Mouse (Mus musculus) megakaryocyte, embryonic 14.5 days (primary cell): ENCODE measurements around the gene Gpx7.

Experiments used
- FLI1 ChIP-seq: IDR thresholded peaks from 2 replicates; pipeline ENCODE4 v1.6.1; 2012; ENCODE audit warnings: low read length, inconsistent platforms, mixed read lengths
- GATA1 ChIP-seq: IDR thresholded peaks from 3 replicates; pipeline ENCODE4 v1.6.1; 2012; ENCODE audit warnings: mixed read lengths, low read length, inconsistent platforms, borderline replicate concordance

DNA sequence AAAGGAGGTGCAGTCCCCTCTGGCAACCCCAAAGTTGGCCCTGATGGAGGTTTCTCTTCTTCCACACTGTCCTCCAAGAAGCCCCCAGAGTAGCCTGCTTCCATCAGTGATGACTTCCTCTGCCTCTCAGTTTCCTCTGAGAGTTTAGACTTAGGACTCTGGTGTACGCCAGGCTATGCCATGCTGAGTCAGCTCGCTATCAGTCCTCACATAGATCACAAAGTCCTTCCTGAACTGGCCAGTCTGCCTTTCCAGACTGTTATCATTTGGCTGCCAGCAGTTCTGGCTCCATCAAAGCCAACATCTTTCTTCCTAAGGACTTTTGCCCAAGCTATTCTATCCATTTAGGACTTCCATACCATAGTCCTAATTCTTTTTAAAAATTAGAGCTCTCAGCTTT is 14.2 kb downstream of the Gpx7 start:
- TF ChIP-seq GATA1 (no peak; the same call in 2 of the 3 replicates), FLI1 (no peak)
